Mouse (Mus musculus): Measurements from ENCODE around the gene Klhl13.

Gene Klhl13

GRCm38 (mm10) chrX:23364514-23365381 is at the start of gene Klhl13:
Klhl13 (minus strand) TSS chrX:23365082.
- DNase-seq (ENCODE audit: low read depth, low spot score): no peak

- DNase-seq (ENCODE audit: low read depth, low spot score): no peak
These were observed 44.6 kb upstream of the Klhl13 start for GRCm38 (mm10) chrX:23409296-23410149.

DNA sequence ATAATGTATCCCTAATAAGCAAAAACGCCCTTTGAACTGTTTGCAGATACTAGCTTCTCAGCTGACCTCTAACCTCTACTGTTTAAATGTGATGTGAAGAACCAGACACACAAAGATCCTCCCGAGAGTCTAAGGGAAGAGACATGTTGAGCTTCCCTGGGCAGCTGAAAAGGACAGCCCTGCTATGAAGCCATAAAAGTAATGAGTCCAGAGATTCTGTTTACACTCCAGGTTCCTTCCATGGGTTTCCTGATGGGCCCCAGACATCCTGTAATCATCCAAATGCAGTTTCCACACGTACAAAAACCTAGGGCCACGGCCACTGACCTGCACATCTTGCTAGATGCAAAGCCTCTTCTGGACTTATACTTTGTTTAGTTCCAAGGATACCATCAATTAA is 23.8 kb upstream of the Klhl13 start:
- DNase-seq (ENCODE audit: low read depth, low spot score): no peak

GRCm38 (mm10) chrX:23363441-23363840 is 1.4 kb downstream of the Klhl13 start:
- no peak for DNase-seq (ENCODE audit: low read depth, low spot score)

- DNase-seq (ENCODE audit: low read depth, low spot score): no peak
These were observed 4.4 kb downstream of the Klhl13 start for GRCm38 (mm10) chrX:23360446-23360845.

- no peak for DNase-seq (ENCODE audit: low read depth, low spot score)
These were observed 14.8 kb downstream of the Klhl13 start for GRCm38 (mm10) chrX:23350083-23350482.

GRCm38 (mm10) chrX:23328116-23328515 is 36.8 kb downstream of the Klhl13 start:
- DNase-seq (ENCODE audit: low read depth, low spot score): peak; percentile 0

GRCm38 (mm10) chrX:23318857-23319256 is 46.0 kb downstream of the Klhl13 start:
- no peak for DNase-seq (ENCODE audit: low read depth, low spot score)

DNA sequence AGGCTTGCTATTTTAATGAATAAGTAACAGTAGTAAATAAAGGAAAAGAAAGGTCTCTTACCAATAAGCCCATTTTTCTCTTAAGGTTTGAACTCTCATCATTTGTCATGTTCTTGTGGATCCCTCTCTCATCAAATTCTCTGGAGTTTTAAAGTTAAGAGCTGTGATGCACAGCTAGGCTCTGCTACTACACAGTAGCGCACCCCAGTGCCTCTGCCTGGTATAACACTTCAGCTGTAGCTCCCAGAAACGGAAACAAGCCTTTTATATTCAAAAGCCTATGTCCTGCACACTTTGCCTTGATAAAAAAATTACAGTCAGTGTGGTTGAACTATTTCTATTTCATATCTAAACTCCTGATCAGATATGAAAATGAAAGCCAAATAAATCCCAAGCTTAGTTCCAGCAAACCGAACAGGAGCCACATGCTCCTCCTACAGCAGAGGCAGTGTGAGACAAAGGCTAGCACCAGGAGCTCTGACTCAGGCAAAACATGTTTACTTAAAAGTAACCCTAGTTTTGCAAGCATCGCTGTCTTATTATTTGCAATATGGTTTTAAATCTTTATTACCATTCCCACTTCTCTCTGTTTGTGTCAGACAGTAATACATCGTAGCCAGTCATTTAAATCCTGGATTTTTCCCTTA is 68.8 kb downstream of the Klhl13 start:
- DNase-seq (ENCODE audit: low read depth, low spot score): no peak

DNA sequence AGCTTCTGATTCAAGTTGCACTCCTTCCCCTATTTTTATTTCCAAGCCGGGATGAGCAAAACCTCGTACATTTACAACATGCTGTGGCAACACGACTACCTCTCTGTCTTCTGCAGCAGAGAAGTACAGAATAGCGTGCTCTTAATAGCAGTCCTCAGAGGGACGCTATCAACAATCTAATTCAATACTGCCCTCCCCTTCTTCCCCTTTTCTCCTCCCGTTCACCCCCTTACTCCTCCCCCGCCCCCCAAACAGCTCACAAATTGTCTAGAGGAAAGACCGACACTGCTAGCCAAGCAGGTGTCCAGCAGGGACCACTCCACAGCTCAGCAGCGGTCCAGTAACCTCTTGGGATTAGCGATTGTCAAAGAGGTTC is 79.5 kb downstream of the Klhl13 start:
- DNase-seq (ENCODE audit: low read depth, low spot score): no peak

- DNase-seq (ENCODE audit: low read depth, low spot score): no peak
These were observed 80.1 kb downstream of the Klhl13 start for GRCm38 (mm10) chrX:23284530-23285441.

GRCm38 (mm10) chrX:23267601-23268000 is 97.3 kb downstream of the Klhl13 start:
- no peak for DNase-seq (ENCODE audit: low read depth, low spot score)

DNA sequence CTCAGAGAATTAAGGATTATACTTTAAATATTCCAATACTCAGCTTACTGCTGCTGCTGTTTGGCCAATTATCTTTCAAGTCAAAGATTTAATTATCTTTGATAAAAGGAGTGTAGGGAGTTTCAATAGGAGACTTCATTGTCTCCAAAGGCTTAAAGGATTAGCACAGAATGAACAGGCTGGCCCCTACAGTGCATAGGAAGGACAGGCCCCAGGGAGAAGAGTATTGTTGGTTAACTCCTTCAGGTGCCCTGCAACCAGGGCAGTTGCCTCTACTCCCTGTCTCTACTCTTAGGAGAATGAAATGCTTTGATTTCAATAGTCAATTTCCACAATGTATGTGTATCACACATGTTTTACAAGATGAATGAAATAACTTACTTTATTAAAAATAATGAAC is 116.1 kb downstream of the Klhl13 start:
- DNase-seq (ENCODE audit: low read depth, low spot score): no peak
